7 mouse cellular contexts compared by ENCODE assay signal in the genomic region with DNA sequence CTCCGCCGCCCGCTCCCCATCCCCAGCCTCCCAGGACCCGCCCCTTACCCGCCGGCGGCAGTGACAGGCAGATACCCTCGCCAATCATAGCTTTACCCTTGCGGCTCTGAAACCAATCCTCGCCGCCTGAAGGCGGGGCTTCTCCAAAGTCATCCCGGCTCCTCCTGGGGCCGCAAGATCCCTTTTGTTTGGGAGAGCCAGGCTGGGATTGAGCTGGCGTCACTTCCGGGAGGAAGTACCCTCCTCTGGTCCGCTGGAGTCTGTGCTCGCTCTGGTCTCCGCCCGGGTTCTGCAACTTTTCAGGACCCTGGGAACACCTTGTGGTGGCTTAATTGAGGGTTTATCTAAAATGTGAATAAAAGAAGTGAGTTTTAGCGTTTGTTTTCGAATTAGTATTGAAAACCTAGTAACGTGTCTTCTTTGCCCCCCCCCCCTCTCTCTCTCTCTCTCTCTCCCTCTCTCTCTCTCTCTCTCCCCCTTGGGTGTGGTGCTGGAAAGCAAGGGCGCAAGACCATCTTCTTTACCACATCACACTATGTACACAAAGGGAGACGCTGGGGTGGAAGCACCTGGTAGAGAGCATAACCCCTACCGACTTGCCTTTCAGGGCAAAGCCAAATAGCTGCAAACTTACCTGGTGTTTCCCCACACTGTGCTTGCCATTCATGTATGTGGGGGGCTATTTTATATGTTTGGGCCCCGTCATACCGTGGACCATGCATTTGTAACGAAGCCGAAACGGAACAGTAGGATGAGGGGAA. TPM values are rescaled to one million over a fixed set of nuclear protein-coding genes. Genes with fewer than 3 reads are reported as not detected.
DNase-seq lines count a peak whose midpoint lies in the region; ATAC-seq lines count a peak whose summit lies in the region.

TSS of gene Cttnbp2nl (minus strand) at position 210 of the 761 bp plus-strand sequence.

- H3K4me2 ChIP-seq in midbrain, embryonic 13.5 days (replicated peaks), result peak within 1 kb of the TSS; percentile 82

- H3K36me3 ChIP-seq in limb, embryonic 10.5 days, result peaks cover 4% of the 10 kb centered on the region; the same call in 1 of the 2 replicates
- no peaks in the 10 kb centered on the region; the same call in 1 of the 2 replicates for H3K36me3 ChIP-seq in midbrain, embryonic 13.5 days

- 4% methylated on average over 31 of the region's 31 CpGs for WGBS in limb, embryonic 10.5 days
- WGBS in midbrain, embryonic 13.5 days, result 2% methylated on average over 31 of the region's 31 CpGs

- H3K9me3 ChIP-seq in limb, embryonic 10.5 days (replicated peaks), result no peaks in the 10 kb centered on the region
- H3K9me3 ChIP-seq in midbrain, embryonic 13.5 days, result no peaks in the 10 kb centered on the region

- H3K9ac ChIP-seq in midbrain, embryonic 13.5 days (replicated peaks), result peak within 1 kb of the TSS; percentile 93

- H3K27me3 ChIP-seq in limb, embryonic 10.5 days (ENCODE audit: low read depth, poor library complexity, severe bottlenecking), result no peaks in the 10 kb centered on the region
- no peaks in the 10 kb centered on the region for H3K27me3 ChIP-seq in midbrain, embryonic 13.5 days

- peak within 1 kb of the TSS; percentile 89 for H3K4me3 ChIP-seq in limb, embryonic 10.5 days
- H3K4me3 ChIP-seq in midbrain, embryonic 13.5 days (replicated peaks), result peak within 1 kb of the TSS; percentile 93

- peaks cover 35% of the 10 kb centered on the region for H3K4me1 ChIP-seq in limb, embryonic 10.5 days
- H3K4me1 ChIP-seq in midbrain, embryonic 13.5 days (replicated peaks), result peaks cover 38% of the 10 kb centered on the region

- DNase-seq in adrenal gland, adult 2 months, result peak; percentile 99
- DNase-seq in embryo, embryonic 11.5 days (ENCODE audit: low read depth, low spot score), result peak; percentile 96
- peak; percentile 98 for DNase-seq in kidney, adult 11 months
- peak; percentile 95 for DNase-seq in limb, embryonic 10.5 days (ENCODE audit: low spot score)
- DNase-seq in spleen, adult 18-20 months, result peak; percentile 76 to 84

- peak; percentile 96 for ATAC-seq in granulocyte monocyte progenitor cell, adult 5-6 weeks (replicated peaks; ENCODE audit: poor library complexity, severe bottlenecking)
- peak; percentile 99 for ATAC-seq in midbrain, embryonic 13.5 days

- peak within 1 kb of the TSS; percentile 93 for H3K27ac ChIP-seq in limb, embryonic 10.5 days
- H3K27ac ChIP-seq in midbrain, embryonic 13.5 days, result peak within 1 kb of the TSS; percentile 92

RNA-seq across cellular contexts. Expression of gene Cttnbp2nl, which starts in this region (rescaled TPM):
- total RNA-seq in adrenal gland, adult 2 months (2021), result 10 to 100 TPM; 17.3 to 23.7 TPM
- 2.1 and 2.8 TPM in 2 replicates for polyA plus RNA-seq in adrenal gland, adult 2 months (2012; rRNA removed)
- total RNA-seq in granulocyte monocyte progenitor cell, adult 5-6 weeks (2014; fragmentation: Nextera tagmentation), result 1.8 TPM in 1 of 2 replicates, not detected in the other
- total RNA-seq in granulocyte monocyte progenitor cell, adult 5-6 weeks (2017), result 0.78 TPM in 1 of 2 replicates, not detected in the other
- polyA plus RNA-seq in limb, embryonic 10.5 days (2016; fragmentation: Nextera tagmentation; extraction: Ambion mirVana), result 40.5 and 50.1 TPM in 2 replicates
- polyA plus RNA-seq in midbrain, embryonic 13.5 days (2015; fragmentation: Nextera tagmentation; extraction: Ambion mirVana), result 63.6 and 66.7 TPM in 2 replicates

Comparison
In these comparisons a context has a peak if more than half of its experiments do, and no peak if none do; other contexts are left out.
1. Peak in every context shown above with its lines: DNase-seq, ATAC-seq, H3K4me3 ChIP-seq and H3K27ac ChIP-seq.
2. RNA of gene Cttnbp2nl (total RNA-seq): 17.3 to 23.7 TPM in adrenal gland, adult 2 months; 0.78 to 1.8 TPM in granulocyte monocyte progenitor cell, adult 5-6 weeks; every median in the first group is over 4 times any median in the second.
3. RNA of gene Cttnbp2nl (polyA plus RNA-seq): 63.6 to 66.7 TPM in midbrain, embryonic 13.5 days and 40.5 to 50.1 TPM in limb, embryonic 10.5 days; 2.1 to 2.8 TPM in adrenal gland, adult 2 months; every median in the first group is over 10 times any median in the second.